Mouse (Mus musculus) yolk sac, embryonic 10.5 days (tissue): ENCODE data around the gene Srcin1.

Experiments used
- DNase-seq: peaks from one replicate; pipeline ENCODE4 v3.0.0-alpha.2; 2017; ENCODE audit warnings: low spot score

Srcin1 gene

DNA sequence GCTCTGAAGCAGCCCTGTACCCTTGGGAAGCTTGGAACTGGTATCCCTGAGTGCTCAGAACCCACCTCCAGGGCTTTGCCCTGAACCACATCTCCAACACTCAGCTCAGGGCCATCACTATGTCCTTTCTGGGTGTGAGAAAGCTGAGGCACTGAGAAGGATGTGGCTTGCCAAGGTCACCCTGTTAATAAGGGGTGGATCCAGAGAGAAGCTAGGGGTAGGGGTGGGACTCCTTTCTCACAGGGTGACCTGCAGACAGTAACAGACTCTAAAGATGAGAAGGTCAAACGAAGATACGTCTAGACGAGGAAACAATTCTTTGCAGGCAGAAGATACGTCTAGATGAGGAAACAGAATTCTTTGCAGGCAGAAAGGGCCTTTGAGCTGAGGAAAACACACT lies 73.1 kb downstream of the Srcin1 start:
- no peak for DNase-seq

GRCm38 (mm10) chr11:97502383-97502782 lies 73.6 kb downstream of the Srcin1 start:
- DNase-seq = no peak

DNA sequence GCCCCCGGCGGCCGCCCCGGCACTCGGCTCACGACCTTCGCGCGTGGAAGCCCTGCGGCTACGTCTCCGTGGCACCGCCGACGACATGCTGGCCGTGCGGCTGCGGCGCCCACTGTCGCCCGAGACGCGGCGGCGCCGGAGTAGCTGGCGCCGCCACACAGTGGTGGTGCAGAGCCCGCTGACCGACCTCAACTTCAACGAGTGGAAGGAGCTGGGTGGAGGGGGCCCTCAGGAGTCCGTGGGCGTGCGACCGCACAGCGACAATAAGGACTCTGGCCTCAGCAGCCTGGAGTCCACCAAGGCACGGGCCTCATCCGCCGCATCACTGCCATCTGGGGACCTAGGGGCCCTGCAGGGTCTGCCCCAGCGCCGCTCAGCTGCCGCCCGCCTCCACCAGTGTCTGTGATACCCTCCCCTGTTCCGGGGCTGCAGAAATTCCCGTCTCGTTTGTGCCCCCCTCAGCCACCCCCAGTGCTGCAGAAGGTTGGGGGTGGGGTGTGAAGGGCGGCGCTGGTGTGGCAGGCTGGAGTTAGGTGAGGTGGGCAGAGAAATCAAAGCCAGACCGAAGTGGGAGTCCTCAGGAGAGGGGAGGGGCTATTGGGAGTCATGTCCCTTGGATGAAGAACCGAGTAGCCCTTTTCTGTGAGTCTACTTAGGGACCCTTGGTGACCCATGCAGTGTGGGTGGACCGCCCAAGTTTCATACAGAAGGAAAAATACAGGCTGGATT lies 75.1 kb downstream of the Srcin1 start:
- no peak for DNase-seq

GRCm38 (mm10) chr11:97499865-97500719 lies 75.9 kb downstream of the Srcin1 start, which contains the start of gene 4933428G20Rik:
Gene 4933428G20Rik (minus strand): TSS chr11:97500340.
- no peak for DNase-seq

GRCm38 (mm10) chr11:97497543-97497942 lies 78.4 kb downstream of the Srcin1 start:
- DNase-seq = peak; percentile 55

GRCm38 (mm10) chr11:97492836-97493235 lies 83.2 kb downstream of the Srcin1 start:
- no peak for DNase-seq

- DNase-seq = no peak
Observed at GRCm38 (mm10) chr11:97491640-97492039, 84.3 kb downstream of the Srcin1 start.

DNA sequence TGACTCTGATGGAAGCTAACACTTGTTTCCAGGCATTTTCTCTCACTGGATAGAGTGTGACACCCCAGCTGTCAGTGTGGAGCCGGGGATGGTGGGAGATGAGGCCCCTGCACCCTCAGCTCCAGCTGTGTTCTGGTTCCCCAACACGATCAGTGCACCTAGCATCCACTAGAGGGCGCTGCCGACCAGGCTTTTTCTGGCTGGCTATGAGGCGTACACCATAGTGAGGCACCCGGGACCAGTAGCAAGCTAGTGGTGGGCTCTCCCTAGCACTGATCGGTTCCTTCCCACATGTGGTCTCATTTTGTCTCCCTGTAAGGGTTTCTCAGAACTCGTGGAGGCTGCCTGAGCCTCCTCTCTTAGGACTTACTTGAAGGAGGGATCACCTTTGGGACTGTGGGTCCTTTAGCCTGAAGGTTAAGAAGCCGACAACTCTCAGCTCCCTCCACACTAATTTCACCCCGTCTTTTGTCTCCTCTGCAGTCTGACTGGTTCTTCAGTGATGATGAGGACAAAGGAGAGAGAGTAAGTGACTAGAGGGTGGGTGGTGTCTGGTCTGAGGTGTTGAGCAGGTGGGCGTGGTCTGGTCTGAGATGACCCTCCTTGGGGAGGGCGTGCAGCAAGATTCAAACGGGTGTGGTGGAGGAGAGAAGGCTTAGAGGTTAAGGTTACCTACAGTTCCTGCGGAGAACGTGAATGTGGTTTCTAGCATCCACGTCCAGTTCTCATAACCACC lies 86.2 kb downstream of the Srcin1 start:
- DNase-seq = no peak

- no peak for DNase-seq
Observed at GRCm38 (mm10) chr11:97487656-97488055, 88.3 kb downstream of the Srcin1 start.

GRCm38 (mm10) chr11:97485661-97486060 lies 90.3 kb downstream of the Srcin1 start:
- DNase-seq = no peak

GRCm38 (mm10) chr11:97479824-97480223 lies 96.2 kb downstream of the Srcin1 start:
- DNase-seq = no peak

- no peak for DNase-seq
Observed at GRCm38 (mm10) chr11:97479085-97479484, 96.9 kb downstream of the Srcin1 start.

- DNase-seq = no peak
Observed at GRCm38 (mm10) chr11:97478345-97478744, 97.6 kb downstream of the Srcin1 start.

DNA sequence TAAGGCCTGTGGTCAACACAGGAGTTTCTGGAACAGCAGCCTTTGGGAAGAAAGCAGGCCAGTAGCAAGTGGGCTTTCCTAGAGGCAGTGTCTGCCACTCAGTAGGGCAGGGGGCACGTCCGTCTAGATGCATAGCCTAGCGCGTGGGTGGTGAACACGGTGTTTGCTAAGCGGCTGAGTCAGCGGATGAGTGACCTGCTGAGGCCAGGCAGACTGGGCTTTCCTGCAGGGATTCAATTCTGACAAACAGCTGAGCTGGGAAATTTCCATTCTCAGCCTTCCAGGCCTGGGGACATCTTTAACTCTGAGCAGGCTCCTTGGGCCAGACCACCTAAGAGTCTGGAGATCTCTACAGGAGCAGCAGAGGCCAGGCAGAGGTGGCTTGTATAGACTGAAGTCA lies 98.6 kb downstream of the Srcin1 start:
- no peak for DNase-seq

- peak; percentile 46 for DNase-seq
Observed at GRCm38 (mm10) chr11:97476334-97477095, 99.5 kb downstream of the Srcin1 start.

GRCm38 (mm10) chr11:97471276-97471675 lies 104.7 kb downstream of the Srcin1 start:
- no peak for DNase-seq

DNA sequence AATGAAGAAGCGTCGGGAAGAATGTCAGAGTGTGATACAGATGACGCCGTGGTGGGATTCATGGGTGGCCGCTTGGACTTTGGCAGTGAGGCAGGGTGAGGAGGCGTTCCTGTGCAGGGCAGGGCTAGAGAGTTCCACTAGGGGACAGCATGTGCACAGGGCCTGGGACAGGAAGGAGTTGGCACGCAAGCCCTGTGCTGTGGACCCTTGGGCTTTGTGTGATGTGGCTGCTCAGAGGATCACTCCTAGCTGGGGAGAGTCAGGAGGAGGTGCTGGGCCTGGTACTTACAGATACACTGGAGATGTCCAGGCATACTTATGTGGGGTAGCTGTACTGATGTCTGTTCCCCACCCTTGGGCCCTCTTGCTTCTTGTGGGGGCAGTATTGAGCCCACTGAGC lies 106.2 kb downstream of the Srcin1 start:
- no peak for DNase-seq

DNA sequence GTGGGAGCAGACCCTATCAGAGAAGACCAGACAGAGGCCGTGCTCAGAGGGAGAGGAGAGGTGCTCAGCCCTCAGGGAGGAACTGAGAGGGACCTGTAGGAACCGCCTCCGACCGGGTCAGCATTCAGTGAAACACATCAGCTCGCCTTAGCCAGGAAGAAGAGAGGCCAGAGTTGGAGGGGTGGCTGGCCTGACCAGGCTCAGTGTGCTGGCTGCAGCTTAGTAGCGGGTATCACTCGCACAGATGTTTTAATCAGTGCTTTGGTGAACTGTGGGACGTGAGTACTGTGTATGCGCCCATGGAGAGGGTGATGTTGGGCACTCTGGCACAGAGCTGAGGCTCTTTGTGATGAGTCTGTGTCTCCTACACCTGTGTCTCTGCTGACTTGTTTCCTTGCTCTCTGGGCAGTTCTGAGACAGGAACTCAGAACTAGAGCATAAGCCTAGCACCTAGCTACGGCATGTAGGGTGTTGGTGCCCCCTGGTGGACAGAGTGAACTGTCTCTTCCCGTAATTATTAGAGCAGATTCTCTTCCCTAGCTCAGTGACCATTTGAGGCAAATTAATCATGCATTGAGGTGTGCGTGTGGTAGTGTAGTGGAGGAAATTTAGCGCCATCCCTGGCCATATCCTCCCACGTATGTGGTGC lies 107.2 kb downstream of the Srcin1 start:
- peak; percentile 73 for DNase-seq

GRCm38 (mm10) chr11:97466444-97467160 lies 109.4 kb downstream of the Srcin1 start:
- DNase-seq = no peak

GRCm38 (mm10) chr11:97465957-97466356 lies 110.0 kb downstream of the Srcin1 start:
- no peak for DNase-seq

GRCm38 (mm10) chr11:97463991-97464390 lies 112.0 kb downstream of the Srcin1 start:
- DNase-seq = no peak
